Mouse (Mus musculus) adrenal gland, postnatal 4 days (tissue): Measurements from ENCODE around the gene Mapk6. TPM values are rescaled to one million over a fixed set of nuclear protein-coding genes. Genes with fewer than 3 reads are reported as not detected.

Experiments
- DNase-seq, 2 experiments: peaks; one replicate each; pipeline ENCODE4 v3.0.0; 2021 to 2022; ENCODE audit warnings: low spot score in 2 of 2, mixed read lengths in 2 of 2
- total RNA-seq, 2 experiments: library from RNA; stranded (reverse); gene quantifications; 2 replicates each; pipeline ENCODE4 v1.2.3; 2021

Gene Mapk6
- total RNA-seq, 2 experiments from 2014 or later, result 45.4 to 46.7 TPM

DNA sequence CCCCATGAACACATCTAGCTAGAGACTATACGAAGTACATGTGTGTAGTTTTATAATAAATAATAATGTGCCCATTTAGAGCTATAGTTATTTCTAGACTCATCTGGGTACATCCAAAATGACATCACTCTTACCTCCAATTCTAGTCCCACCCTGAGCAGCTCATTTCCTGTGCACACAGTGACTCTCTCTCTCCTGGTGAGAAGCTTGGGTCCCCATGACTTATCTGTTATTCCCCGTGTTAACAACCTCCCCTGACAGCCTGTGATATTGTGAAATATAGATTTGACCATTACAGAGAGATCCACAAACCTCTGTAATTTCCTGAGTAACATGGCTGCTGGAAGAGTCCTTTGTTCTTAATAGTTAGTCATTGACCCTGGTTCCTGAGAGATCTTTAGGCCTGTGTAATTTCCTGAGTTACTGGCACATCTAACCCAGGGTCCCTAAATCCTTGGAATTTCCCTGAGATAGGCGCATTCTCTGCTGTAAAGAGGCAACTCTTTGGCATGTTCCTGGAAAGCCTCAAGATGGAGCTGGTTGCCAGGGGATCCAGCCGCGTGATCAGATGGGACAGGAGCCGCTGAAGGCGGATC lies 16.1 kb upstream of the Mapk6 start:
- no peak for DNase-seq

DNA sequence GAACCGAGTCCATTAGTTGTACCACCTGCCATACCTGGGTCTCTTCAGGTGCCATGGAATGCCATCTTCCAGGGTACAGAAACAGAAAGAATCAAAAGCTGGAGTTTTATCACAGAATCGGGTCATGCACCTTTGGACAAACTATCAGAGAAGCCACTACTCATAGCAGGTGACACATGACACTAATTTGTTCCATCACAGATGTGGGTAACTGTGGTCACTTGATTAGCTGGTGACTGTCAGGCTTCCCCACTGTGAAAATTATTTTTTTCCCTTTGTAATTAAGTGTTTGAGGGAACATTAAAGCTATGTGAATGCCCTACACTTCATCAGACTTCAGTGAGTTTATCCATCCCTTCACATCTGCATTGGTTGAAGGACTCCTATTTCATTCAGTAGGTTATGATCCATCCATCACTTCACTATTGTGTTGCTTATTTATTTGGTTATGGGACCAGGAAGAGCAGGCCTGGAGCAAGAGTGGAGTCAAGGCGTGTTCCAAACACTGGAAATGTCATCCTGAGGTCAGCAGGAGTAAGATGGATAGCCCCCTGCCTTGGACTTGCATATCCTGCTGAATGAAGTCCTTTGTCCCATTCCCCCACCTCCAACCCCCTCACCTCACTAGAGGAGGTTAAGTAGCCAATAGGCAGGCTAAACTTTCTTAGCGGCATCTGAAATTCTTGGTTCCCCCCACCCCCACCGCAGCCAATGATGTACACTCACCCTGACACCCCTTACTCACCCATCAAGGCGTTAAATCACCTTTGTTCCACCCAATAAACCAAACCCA lies 14.7 kb upstream of the Mapk6 start:
- DNase-seq, result no peak

DNA sequence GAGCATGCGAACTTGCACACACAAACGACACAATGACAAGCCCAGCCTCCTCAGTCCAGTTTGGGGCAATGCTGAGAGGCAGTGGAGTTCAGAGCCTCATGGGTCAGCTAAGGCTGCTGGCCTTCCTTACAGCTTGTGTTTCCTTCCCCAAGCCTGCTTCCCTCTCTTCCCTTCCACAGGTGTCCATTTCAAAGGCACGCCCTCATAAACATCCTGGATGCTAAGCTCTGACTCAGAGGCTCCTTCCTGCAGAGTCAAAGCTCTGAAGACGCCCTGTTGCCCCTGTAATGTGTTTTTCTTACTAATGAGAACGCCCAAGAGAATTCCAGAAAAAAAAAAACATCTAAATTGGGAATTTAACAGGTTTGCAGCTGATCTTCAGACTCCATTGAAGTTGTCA lies 13.9 kb upstream of the Mapk6 start:
- no peak for DNase-seq

DNA sequence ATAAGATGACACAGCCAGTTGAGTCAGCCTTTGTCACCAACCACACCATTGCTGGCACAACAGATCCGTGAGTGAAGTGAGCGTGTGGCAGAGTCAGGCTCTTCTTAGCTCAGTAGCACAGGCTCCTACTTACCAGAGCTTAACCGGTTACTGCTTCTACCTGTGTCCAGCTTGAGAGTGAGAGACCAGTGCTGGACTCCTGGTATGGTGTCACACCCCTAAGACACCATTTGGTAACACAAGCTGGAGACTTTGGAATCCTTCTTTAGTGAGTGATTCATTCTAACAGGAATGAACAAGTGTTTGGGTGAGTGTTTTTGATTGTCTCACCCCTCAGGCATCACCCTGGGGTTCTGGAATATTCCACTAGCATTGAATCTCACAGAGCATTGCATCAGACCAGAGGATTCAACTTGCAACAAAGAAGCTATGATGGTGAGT lies 12.5 kb upstream of the Mapk6 start:
- DNase-seq, result no peak

GRCm38 (mm10) chr9:75414204-75414603 lies 4.4 kb upstream of the Mapk6 start:
- DNase-seq, result no peak

- no peak for DNase-seq
Measured at GRCm38 (mm10) chr9:75413206-75413605, 3.4 kb upstream of the Mapk6 start.

- DNase-seq, result no peak
Measured at GRCm38 (mm10) chr9:75411584-75411983, 1.8 kb upstream of the Mapk6 start.

GRCm38 (mm10) chr9:75410868-75411487 lies 1.2 kb upstream of the Mapk6 start:
- no peak for DNase-seq

DNA sequence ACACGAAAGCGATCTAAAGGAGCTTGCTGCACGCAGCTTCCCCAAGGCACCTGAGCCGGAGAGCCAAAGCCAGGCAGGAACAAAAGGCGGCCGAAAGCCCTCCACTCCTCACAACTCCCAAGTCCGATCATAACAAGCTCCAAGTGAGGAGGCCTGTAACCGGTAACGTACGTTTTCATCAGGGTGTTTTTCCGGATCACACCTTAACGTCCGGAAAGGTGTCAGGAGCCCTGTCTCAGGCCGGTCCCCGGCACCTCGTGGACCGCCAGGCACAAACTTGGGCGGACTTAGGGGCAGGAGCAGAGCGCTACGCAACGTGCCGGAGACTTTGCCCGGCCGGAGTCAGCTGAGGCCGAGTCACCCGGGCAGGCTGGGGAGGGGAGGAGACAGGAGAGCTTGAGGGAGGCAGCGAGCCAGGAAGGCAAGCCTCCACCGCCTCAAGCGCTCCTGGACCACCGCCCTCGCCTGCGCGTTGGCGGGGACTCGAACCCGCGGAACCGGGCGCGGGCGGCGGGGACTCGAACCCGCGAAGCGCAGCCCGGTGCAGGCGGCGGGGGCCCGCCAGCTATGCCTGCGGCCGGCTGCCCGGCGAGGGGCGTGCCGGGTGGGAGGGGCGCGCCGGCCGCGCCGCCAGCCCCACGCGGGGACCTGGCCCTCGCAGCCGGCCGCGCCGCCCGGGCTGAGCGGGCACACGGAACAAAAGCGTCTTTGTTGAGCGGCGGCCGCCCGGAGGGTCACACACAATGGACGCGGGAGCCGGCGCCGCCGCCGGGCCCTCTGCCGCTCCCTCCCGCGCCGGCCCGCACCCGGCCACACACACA lies 564 bp downstream of the Mapk6 start:
- DNase-seq, result peak; percentile 20 to 64

DNA sequence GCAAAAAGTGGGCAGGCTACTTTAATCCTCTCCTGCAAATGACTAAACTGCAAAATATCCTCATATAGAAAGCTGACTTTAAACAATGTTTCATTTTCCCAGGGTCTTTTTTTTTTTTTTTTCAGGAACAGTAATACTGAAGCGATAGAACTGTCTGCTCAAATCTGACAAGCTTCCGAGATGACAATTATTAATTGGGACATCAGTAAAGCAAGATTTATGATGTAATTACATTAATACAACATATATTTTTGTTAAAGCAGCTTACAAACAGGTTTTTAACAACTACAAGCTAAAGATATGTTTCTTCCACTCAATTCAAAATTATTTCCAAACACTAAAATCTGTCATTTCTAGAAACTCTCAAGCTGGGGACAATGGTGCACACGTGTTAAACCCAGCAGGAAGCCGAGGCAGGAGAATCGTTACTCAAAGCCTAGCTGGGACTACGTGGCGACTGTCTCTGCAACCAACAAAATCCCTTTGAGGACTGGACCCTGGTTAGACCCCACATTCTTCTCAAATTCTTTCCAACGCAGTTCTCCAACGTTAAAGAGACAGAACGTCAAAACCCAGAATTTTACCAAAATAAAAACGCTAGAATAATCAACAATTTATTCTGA lies 1.5 kb downstream of the Mapk6 start:
- no peak for DNase-seq

DNA sequence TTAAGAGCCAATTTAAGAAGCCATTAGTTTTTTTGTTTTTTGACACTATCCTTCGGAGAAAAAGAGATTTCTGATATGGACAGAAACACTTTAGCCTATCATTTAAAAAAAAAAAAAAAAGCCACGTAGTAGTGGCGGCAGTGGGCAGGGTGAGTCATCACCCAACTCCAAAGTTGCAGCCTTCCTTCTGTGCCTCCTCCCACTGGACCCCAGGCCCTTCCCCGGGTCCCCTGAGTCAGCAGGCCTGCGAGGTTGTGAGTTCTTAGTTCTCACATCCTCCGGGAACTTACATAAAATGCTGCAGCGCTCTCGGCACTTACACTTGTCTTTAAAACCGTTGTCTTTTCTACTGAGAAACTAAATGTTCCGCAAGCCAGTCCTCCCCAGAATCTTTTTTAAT lies 2.0 kb downstream of the Mapk6 start:
- DNase-seq, result no peak

DNA sequence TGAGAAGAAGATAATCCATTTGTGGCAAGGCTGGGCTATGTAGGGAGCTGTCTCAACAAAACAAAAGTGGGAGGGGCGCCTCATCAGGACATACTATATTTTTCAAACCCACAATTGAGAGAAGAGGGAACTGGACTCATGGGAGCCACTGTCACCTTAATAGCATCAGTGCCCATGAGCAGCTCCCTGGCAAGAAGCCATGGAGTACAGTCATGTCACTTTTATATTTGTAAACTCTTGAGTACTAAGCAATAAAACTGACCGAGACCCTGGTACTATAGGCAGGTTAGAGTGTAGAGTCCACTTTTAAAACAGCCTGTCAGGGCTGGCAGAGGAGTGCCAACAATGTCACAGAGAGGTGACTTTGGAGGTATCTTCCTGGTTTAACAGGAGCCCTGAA lies 3.7 kb downstream of the Mapk6 start:
- no peak for DNase-seq

DNA sequence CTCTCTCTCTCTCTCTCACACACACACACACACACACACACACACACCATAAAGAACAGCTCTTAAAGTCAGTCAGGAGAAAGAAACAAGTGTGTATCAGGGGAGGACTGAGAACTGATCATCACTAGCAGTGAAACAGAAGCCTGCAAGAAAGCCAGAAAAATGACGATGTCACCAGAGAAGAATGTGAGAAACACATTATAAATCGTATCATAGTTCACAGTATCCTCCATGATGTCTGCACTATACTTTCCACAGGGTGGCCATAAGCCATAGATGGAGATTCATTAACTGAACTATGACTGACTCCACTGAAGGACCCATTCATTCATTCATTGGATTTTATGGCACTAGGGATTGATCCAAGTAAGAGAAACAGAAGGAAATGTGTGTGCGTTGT lies 6.3 kb downstream of the Mapk6 start:
- DNase-seq, result no peak

DNA sequence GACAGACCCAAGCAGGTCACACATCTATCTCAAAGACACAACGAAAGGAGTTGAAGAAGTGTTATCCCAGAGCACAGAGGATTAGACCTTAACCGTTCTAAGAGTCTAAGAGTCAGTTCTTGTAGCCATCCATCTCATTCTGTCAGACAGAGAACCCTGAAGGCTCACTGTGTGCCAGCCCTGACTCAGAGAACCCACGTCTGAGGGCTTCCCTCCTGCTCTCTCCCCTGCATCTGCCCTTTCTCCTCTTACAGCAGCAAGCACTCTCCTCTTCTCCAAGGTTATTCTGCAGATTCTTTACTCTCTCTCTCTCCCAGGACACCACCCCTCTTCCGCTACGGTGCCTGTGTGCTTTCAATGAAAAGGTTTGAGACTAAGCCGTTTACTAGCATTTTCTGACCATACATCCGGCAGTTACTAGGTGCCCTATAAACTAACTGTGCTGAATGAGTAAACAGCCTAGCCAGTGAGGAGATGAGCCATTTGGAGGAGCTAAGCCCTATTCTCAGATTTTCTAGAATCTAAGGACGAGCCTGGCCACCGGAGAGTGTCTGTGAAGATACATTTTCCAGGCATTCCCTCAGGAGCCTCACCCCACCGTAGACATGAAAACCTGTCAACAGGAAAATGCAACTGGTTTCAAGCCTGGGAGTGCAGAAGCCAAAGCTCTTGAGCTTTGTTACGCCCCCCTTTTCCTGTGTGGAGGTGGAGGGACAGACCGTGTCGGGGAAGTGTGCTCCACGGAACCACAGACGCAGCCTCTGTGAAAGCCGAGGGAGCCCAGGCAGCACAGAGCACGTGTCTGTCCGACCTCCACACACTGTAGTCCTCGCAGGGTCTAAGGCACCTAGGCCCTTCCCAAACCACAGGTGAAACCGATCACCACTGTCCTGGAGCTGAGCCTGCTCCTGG lies 8.0 kb downstream of the Mapk6 start:
- DNase-seq, result no peak

- no peak for DNase-seq
Measured at GRCm38 (mm10) chr9:75400639-75401038, 9.2 kb downstream of the Mapk6 start.

- DNase-seq, result no peak
Measured at GRCm38 (mm10) chr9:75399069-75399468, 10.7 kb downstream of the Mapk6 start.

- DNase-seq, result no peak
Measured at GRCm38 (mm10) chr9:75395971-75396370, 13.8 kb downstream of the Mapk6 start.

GRCm38 (mm10) chr9:75393251-75393650 lies 16.6 kb downstream of the Mapk6 start:
- DNase-seq, result no peak

DNA sequence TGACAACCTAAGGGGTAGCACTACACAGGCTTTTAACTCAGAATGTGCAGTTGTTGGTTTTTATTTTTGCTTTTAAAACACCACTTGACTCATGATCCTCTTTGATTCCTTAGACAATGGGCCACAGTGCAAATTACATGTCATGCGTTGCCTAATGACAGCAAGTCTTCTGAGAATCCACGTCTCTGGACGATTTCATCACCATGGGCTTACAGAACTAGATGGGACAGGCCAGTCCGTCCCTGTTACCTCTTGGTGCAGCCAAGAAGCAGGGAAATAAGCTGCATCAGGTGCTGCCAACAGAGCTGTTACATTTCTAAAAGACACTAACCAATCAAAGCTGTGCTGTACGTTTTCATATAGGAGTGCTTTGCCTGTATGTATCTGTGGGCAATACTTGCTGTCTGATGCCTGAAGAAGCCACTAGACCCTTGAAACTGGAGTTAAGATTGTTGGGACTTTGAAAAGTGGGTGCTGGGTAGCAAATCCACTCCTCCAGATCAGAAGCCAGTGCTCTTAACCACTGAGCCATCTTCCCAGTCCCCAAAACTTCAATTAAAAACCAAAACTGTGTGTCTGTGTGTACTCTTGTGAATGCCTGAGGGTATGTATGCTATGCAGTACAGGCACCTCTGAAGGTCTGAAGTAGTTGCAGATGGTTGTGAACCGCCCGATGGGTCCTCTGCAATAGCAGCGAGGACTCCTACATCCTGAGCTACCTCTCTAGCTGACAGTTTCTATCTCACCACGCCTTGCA lies 24.4 kb downstream of the Mapk6 start:
- no peak for DNase-seq
